Mouse (Mus musculus) megakaryocyte-erythroid progenitor cell, adult 5 weeks (primary cell): ENCODE measurements around the gene Unc5c. TPM values are rescaled to one million over a fixed set of nuclear protein-coding genes. Genes with fewer than 3 reads are reported as not detected.

Experiments
- polyA plus RNA-seq: library from polyadenylated mRNA; stranded (reverse); fragments of >175 nt; gene quantifications from 2 replicates; pipeline ENCODE4 v1.2.3, GENCODE M21; 2012

Gene Unc5c
- not detected in 2 replicates for polyA plus RNA-seq

GRCm38 (mm10) chr3:141465104-141465705 lies at the start of gene Unc5c:
Unc5c (plus strand) TSS chr3:141465216.

